Mouse (Mus musculus): Measurements from ENCODE around the gene Sart3.
A peak's percentile ranks its signal among the peaks of the same experiment; 100 is the strongest.
"Not testable (repeated sequence)": the region's sequence is repeated elsewhere in the genome, so short reads cannot be mapped to it uniquely, and the experiment has no call there.

Gene Sart3

DNA sequence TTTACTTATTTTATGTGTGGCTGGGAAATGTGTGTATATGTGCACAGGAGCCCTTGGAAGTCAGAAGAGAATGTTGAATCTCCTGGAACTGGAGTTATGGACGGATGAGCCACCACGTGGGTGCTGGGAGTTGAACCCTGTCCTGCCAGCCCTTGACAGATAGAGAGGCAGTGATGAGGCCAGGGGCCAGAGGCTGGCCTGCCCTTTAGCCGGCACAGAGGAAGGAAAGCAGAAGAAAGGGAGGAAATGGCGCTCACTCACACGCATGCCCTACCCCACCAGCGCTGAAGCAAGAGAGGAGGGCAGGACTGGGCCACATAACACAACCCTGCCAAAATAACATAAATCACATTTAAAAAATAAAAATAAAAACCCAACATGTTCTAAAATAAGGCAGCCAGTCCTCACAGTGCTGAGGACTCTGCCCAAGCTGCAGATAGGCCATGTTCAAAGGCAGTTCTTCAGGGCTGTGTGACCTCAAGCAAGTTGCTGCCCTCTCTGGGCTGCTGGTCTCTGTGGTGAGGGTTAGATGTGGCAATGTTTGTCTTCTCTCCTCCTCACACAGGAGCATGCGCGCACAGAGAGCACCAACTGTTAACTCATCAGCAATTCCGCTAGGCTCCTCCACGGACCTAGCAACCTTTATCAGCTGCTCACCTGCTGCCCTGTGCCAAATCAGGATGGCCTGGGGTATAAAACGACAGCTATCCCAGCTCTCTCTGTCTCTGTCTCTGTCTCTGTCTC lies 18.3 kb upstream of the Sart3 start:
- DNase-seq (ENCODE audit: low read depth, low spot score): no peak

DNA sequence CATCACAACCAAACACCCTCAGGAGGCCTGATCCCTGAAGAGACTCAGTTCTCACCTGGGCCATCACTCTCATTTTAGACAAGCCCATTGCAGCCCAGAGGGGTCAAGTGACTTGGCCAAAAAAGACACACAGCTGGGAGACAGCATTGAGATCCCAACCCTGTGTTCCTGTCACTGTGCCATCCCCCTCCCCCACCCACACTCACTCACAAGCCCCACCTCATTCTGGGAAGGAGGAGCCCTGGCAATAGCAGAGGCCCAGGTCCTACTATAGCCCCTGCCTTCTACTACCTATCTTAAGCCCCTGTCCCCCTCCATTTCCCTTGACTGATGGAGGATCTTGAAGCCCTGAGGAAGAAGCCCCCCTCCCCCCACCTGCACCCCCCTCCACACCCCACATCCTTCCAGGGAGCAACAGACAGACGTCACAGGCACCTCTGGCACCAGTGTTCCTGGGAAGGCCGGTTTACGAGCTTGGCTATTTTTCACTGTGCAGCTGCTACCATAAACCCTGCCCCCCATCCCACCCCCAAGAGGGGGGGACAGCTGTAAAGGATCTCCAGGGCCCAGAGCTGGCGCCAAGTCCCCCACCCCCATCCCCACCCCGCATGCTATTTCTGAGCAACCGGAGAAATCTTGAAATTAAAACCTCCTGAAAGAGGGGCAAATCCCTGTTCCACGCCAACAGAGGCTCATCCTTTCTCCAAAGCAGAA lies 16.9 kb upstream of the Sart3 start:
- no peak for DNase-seq (ENCODE audit: low read depth, low spot score)

DNA sequence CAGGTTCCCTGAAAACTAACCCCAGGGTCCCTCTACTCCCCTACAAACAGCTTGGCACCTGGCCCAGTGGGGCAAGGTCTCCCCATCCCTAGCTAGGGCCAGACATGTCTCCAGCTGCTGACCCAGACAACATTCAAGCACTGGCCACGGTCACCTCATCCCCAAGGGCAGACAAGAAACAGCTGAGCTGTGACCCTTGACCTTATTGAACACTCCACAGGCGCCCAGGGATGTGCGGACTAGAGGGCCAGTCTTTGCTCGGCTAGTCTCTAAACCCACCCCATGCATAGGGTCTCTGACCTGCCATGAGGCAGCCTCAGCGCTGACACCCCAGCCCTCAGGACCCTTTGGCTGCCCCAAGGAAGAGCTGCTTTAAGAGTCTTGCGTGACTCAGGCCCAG lies 16.3 kb upstream of the Sart3 start:
- no peak for DNase-seq (ENCODE audit: low read depth, low spot score)

DNA sequence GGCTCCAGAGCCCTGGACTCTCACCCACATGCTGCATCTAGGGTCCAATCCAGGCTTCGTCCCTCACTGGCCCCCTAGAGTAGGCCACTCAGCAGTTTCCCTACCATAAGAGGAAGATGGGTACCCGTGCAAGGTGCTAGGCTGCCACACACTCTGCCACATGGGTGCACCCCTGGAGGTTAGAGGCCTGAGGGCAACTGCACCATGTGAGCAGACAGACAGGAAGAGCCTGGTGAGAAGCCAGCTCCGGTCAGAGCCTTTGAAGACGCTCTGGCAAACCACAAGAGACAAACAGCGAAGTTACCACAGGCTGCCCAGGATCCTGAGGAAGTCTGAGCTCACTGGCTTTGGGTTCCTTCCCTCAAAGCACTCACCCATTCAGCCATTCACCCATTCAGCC lies 14.7 kb upstream of the Sart3 start:
- no peak for DNase-seq (ENCODE audit: low read depth, low spot score)

DNA sequence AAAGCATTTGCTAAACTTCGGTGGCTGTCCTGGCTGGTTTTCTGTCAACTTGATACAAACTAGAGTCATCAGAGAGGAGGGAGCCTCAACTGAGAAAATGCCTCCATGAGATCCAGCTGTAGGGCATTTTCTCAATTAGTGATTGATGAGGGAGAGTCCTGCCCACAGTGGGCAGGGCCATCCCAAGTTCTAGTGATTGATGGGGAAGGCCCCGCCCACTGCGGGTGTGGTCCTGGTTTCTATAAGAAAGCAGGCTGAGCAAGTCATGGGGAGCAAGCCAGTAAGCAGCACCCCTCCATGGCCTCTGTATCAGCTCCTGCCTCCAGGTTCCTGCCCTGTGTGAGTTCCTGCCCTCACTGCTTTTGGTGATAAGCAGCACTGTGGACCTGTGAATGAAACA lies 11.8 kb upstream of the Sart3 start:
- peak; percentile 57 for DNase-seq (ENCODE audit: low read depth, low spot score)

DNA sequence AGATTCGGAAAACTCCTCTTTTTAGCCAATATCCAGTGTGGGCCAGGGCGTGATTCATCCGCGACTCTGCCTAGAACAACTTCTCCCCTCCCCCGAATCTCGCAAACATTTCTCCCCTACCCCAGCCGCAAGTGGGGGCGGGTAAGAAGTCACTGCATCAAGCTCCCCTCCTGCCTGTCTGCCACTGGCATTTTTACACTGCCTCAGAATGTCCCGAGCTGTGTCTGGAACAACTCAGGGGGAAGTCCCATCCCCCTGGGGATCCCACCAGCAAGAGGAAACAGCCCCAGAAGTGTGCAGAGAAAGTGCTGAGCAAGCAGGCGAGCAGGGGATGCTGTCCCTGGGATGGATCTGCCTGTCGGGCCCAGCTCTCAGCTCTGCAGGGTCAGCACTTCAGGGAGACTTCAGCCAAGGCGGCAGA lies 11.3 kb upstream of the Sart3 start:
- no peak for DNase-seq (ENCODE audit: low read depth, low spot score)

DNA sequence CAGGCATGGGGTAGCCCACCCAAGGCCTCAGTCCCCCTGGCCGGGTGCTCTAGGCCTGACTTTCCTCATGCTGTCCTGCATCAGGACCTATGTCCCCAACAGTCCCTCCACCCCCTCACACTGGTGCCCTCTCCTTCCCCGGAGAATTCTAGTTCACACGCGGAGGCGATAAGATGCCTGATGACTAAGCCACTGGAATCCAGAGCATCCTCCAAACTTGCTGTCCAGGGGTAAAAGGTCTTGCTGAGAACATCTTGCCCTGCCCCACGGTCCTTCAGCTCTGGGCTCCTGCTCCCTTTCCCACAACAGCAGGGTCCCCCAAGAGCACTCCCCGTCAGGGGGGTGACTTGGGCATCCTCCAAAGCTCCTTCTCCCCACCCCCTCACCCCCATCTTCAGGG lies 10.3 kb upstream of the Sart3 start:
- no peak for DNase-seq (ENCODE audit: low read depth, low spot score)

DNA sequence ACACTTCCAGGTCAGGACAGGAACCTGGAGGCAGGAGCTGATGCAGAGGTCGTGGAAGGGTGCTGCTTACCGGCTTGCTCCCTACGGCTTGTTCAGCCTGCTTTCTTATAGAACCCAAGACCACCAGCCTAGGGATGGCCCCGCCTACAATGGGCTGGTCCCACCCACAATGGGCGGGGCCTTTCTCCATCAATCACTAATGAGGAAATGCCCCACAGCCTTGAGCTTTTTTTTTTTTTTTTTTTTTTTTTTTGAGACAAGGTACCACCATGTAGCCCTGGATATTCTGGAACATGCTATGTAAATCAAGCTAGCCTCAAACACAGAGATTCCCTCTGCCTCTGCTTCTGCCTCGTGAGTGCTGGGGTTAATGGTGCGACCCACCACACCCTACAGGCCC lies 9.6 kb upstream of the Sart3 start:
- no peak for DNase-seq (ENCODE audit: low read depth, low spot score)

DNA sequence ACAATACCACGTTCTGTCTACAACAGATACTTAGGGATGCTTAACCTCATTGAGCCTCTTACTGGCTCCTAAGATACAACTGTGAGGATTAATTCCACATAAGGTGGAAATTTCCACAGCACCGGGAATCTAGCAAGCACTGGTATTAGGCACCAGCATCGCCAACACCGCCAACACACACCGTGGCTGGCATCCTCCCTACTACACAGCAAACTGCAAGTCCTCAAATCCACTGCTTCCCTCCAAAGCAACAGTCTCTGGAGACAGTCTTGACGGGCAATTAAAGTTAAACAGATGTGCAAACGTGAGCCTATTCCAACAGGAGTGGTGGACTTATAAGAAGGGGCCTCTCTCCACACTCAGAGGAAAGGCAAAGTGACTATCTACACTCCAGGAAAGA lies 8.9 kb upstream of the Sart3 start:
- DNase-seq (ENCODE audit: low read depth, low spot score): no peak

DNA sequence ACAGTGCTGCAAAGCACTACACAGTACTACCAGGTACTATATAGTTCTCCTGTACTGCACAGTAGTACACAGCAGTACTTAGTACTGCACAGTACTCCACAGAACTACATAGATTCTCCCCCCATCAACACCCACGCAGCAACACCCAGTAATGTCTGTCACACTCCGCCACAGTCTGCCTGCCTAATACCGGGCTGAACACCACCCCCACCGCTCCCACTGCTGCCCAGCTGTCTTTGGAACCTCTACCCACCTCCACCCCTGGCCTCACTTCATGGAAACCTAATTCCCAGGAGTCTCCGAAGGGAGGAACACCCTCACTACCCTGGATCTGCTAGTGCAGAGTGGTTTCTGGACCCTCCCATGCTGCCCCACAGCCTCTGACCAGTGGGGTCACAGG lies 8.5 kb upstream of the Sart3 start:
- no peak for DNase-seq (ENCODE audit: low read depth, low spot score)

DNA sequence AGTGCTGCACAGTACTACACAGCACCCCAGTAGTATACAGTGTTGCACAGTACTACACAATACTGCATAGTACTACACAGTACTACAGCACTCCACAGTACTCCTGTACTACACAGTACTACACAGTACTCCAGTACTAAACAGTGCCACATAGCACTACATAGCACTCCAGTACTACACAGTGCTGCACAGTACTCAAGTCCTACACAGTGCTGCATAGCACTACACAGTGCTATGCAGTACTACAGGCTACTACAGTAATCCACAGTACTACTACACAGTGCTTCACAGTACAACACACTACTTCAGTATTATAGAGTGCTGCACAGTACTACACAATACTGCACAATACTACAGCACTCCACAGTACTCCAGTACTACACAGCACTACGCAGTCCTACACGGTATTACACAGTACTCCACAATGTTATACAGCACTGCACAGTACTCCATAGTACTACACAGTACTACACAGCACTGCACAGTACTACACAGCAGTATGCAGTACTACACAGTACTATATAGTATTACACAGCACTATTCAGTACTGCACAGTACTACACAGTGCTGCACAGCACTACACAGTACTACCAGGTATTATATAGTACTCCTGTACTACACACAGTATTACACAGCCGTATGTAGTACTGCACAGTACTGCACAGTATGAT lies 7.9 kb upstream of the Sart3 start:
- DNase-seq (ENCODE audit: low read depth, low spot score): no peak

DNA sequence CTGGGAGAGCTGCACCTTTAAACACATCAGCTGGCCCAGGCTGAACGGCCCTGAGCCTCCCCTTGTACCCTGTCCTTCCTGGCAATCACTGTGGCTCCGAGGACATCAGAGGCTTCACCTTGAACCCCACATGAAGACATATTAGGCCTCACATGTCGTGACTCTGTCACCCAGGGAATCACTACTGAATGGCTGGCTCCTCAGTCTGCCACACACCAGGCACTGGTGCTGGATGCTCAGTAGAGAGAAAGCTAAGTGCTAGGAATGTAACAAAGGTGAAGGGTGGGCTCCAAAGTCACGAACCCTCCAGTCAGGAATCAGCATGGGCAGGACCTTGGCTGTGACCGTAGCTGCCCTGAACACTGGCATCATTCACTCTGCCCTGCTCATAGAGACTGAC lies 7.3 kb upstream of the Sart3 start:
- DNase-seq (ENCODE audit: low read depth, low spot score): no peak

DNA sequence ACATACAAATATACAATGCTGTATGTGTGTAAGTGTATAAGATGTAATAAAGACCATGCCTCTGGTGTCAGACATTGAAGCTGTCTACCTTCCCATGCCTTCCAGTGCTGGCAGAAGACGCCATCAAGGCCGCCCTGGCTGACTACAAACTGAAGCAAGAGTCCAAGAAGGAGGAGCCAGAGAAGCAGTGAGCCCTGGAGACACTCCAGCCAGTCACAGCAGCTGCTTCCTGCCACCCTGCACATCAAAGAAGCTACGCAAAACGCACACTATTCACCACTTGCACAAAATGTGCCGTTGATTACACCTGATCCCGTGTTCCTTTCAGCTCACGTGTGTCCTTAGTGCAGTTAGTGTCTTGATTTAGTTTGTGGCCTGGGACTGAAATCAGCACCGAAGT lies 5.4 kb upstream of the Sart3 start:
- not testable (repeated sequence) for DNase-seq (ENCODE audit: low read depth, low spot score)

DNA sequence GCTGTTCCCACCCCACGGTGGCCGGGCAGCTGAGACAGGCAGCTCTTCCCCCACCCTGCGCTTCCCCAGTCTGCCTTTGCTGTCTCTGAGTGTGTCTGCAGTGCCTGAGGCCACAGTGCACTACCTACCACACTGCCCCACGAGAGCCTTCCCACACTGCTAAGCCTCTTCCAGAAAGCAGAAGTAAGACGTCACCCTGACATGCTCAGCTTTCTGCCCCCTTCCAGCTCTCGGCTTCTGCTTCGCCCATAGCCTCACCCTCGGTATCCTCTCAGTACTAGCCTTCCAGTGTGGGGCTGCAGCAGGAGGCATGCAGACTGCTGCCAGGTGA lies 4.6 kb upstream of the Sart3 start:
- no peak for DNase-seq (ENCODE audit: low read depth, low spot score)

DNA sequence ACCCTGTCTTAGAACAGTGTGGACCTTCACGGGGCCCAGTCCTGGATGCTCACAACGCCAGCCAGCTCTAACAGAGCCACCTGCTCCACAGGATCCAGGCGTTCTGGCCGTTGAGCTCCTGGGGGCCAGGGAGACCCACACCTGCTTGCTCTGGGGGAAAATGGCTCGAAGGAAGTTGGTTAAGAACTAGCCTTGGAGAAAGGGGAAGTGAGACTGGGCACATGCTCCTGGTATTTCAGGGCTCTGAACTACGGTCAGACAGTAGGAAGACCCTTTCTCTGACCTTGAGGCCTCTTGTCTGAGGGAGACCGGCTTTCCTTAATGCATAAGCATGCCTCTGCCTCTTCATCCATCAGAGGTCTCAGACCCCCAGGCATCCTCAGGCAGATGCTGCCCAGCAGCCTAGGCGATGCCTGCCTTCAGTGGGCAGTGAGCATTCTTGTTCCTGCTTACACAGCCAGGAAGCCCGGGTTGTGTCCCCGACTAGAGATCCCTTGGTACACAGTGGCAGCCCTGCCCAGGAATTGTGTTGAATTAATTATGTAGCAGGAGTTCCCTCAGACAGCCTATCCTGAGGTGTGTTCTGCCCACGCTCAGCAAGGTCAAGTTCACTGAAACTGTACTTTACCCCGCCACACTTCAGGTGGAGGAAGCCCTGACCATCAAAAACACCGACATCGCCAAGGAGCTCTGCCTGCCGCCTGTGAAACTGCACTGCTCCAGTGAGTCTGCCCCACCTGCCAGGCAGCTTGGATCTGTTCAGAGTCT lies 4.0 kb upstream of the Sart3 start:
- no peak for DNase-seq (ENCODE audit: low read depth, low spot score)

DNA sequence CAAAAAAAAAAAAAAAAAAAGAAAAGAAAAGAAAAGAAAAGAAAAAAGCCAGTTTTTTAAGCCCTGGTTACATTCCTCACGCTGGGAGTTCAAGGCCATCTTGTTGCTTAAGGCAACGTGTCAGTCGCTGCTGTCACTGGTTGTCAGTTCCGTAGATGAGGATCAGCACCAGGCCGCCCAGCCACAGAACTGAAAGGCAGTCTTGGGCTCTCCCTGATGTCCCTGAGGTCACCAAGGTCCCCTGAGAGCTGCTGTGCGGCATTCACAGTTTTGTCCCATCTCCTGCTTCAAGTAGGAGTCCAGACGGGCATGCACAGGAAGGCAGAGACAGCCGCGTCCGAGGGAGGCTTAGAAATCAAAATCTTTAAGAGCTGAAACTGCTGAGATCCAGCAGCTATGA lies 3.3 kb upstream of the Sart3 start:
- no peak for DNase-seq (ENCODE audit: low read depth, low spot score)

DNA sequence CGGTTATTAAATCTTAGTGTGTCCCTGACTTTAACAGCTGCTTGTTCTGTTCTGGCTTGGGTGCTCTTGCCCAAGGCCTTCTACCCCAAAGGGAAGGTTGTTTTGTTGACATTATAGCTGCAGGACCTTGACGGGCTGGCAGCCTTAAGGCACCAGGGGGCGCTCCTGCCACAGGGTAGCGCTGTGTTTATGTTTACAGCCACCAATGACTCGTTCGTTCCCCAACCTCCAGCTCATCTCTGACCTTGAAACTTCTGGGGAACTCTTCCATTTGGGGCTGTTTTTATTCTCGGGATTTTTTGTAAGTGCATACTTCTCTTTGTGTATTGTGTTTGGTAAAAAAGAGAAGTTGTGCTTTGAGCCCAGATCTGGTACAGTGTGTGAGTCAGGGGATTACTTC lies 1.4 kb upstream of the Sart3 start:
- DNase-seq (ENCODE audit: low read depth, low spot score): peak; percentile 84

DNA sequence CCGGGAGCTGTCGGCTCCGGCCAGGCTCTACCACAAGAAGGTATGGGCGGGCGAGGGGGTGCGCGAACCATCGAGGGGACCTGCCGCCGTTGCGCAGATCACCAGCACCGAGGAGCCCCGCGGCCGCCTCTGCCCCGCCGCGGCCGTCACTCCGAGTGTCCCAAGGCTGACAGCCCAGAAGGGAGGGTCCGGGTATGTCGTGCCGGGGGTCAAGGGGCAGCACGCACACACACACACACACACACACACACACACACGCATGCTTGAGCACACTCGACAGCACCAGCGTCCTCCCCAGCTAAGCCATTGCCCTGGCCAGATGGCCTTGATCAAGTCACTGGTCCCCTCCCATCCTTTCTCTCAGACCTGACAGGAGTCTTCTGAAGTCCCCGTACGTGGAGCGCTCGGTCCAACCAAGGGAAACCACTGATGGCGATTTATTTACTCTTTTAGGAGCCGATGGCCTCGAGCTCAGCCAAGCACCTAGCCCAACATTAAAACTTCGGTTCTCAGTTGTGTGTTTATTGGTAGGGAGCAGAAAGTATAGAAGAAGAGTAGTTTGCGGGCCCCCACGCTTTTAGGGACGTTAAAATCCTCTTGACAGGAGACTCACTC lies 702 bp upstream of the Sart3 start:
- DNase-seq (ENCODE audit: low read depth, low spot score): no peak

DNA sequence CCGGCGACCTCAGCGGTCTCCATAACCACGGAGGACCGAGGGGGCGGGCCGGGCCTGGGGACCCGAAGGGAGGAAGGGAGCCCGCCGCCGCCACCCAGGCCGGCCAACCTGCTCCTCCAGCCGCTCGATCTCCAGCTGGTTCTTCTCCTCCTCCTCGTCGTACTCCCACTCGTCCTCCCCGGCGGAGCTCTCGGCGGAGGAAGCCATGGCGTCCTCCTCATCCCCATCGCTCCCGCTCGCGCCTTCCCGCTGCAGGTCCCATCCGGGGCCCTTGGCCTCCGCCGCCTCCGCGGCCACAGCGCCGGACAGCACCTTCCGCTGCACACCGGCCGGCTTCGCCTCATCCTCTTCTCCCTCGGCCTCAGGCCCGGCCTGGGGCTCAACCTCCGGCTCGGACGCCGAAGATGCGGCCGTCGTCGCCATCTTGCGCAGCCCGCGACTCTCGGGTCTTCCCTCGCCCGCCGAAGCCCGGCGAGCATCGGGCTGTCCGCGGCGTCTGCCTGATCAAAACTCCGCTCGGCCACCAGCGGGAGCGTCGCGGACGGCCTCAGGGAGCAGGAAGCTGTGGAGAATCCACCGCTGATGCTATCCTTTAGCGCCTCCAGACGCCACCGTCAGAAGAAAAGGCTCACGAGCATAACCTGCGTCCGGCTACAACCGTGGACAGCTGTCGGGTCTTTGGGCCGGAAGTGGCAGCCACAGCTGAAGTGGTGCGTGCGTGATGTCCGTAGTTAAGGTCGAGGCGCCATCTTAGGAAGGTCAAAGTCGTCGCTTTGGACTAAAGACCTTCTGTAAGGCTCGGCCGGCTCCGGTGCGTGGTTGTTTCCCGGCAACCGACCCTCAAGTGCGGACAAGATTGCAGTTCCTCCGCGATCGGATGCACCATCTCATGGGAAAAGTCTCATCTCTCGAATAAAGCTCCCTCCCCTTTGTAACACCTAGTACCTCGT lies 822 bp downstream of the Sart3 start:
- DNase-seq (ENCODE audit: low read depth, low spot score): peak; percentile 89

DNA sequence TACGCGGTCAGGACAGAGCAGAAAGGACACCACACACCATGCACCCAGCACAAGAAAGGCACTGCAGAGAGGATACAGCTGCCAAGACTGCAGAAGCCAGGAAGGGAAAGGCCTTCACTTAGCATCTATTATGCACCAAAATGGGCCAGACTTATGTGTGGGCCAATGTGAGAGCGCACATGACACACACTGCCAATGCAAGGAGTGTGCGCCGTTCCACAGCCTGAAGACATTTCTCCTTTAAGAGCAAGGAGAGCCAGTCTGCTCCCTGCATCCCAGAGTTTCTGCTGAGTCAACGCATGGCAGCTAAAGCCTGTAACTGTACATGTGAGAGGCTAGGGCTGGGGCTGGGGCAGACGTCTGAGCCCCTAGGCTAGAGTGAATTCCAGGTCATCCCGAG lies 3.5 kb downstream of the Sart3 start:
- no peak for DNase-seq (ENCODE audit: low read depth, low spot score)
